Mouse (Mus musculus): ENCODE measurements around the gene Thbs4.
"Not testable (repeated sequence)": the region's sequence is repeated elsewhere in the genome, so short reads cannot be mapped to it uniquely, and the experiment has no call there.

The Thbs4 gene

GRCm38 (mm10) chr13:92794462-92795214, at the start of gene Thbs4:
Gene Thbs4 (minus strand): TSS chr13:92794818.
- DNase-seq (ENCODE audit: low spot score): no peak

- no peak for DNase-seq (ENCODE audit: low spot score)
These were observed 38.5 kb upstream of the Thbs4 start for GRCm38 (mm10) chr13:92833162-92833561.

GRCm38 (mm10) chr13:92828820-92829219, 34.2 kb upstream of the Thbs4 start:
- DNase-seq (ENCODE audit: low spot score): no peak

- DNase-seq (ENCODE audit: low spot score): no peak
These were observed 22.7 kb upstream of the Thbs4 start for GRCm38 (mm10) chr13:92817357-92817756.

GRCm38 (mm10) chr13:92816329-92816728, 21.7 kb upstream of the Thbs4 start:
- no peak for DNase-seq (ENCODE audit: low spot score)

- not testable (repeated sequence) for DNase-seq (ENCODE audit: low spot score)
These were observed 16.0 kb upstream of the Thbs4 start for GRCm38 (mm10) chr13:92810592-92810991.

- DNase-seq (ENCODE audit: low spot score): no peak
These were observed 13.2 kb upstream of the Thbs4 start for GRCm38 (mm10) chr13:92807849-92808248.

GRCm38 (mm10) chr13:92806785-92807184, 12.2 kb upstream of the Thbs4 start:
- DNase-seq (ENCODE audit: low spot score): no peak

- DNase-seq (ENCODE audit: low spot score): no peak
These were observed 4.8 kb upstream of the Thbs4 start for GRCm38 (mm10) chr13:92799306-92799925.

GRCm38 (mm10) chr13:92798830-92799229, 4.2 kb upstream of the Thbs4 start:
- DNase-seq (ENCODE audit: low spot score): no peak

GRCm38 (mm10) chr13:92793636-92794035, 982 bp downstream of the Thbs4 start:
- DNase-seq (ENCODE audit: low spot score): no peak

- DNase-seq (ENCODE audit: low spot score): no peak
These were observed 3.1 kb downstream of the Thbs4 start for GRCm38 (mm10) chr13:92791474-92791873.

GRCm38 (mm10) chr13:92784311-92784710, 10.3 kb downstream of the Thbs4 start:
- DNase-seq (ENCODE audit: low spot score): no peak

- DNase-seq (ENCODE audit: low spot score): no peak
These were observed 11.1 kb downstream of the Thbs4 start for GRCm38 (mm10) chr13:92783551-92783950.

GRCm38 (mm10) chr13:92780927-92781326, 13.7 kb downstream of the Thbs4 start:
- DNase-seq (ENCODE audit: low spot score): no peak

GRCm38 (mm10) chr13:92780076-92780475, 14.5 kb downstream of the Thbs4 start:
- DNase-seq (ENCODE audit: low spot score): no peak

GRCm38 (mm10) chr13:92778642-92779041, 16.0 kb downstream of the Thbs4 start:
- DNase-seq (ENCODE audit: low spot score): no peak

- no peak for DNase-seq (ENCODE audit: low spot score)
These were observed 18.7 kb downstream of the Thbs4 start for GRCm38 (mm10) chr13:92775916-92776315.

- DNase-seq (ENCODE audit: low spot score): no peak
These were observed 19.7 kb downstream of the Thbs4 start for GRCm38 (mm10) chr13:92774887-92775286.

GRCm38 (mm10) chr13:92772500-92772899, 22.1 kb downstream of the Thbs4 start:
- DNase-seq (ENCODE audit: low spot score): no peak

GRCm38 (mm10) chr13:92771566-92771965, 23.1 kb downstream of the Thbs4 start:
- no peak for DNase-seq (ENCODE audit: low spot score)

GRCm38 (mm10) chr13:92765454-92766242, 29.0 kb downstream of the Thbs4 start:
- DNase-seq (ENCODE audit: low spot score): no peak

- no peak for DNase-seq (ENCODE audit: low spot score)
These were observed 32.3 kb downstream of the Thbs4 start for GRCm38 (mm10) chr13:92762322-92762721.
